ENCODE assay signal across 9 mouse cellular contexts in genomic region chr16:40739015-40739414, GRCm38 (mm10).
DNase-seq lines count a peak whose midpoint lies in the region; ATAC-seq lines count a peak whose summit lies in the region.
"Had no signal": no experiment of that assay in that cellular context is flagged by ENCODE, and none has a peak within 500 bp of the region (broad histone marks: within the 10 kb centered on the region; RNA-seq: fewer than 3 reads in every experiment).

No protein-coding gene starts in this region.

- 31% methylated on average over 6 of the region's 6 CpGs for WGBS in liver, embryonic 12.5 days (ENCODE audit: insufficient replicate concordance)
- WGBS in forebrain, embryonic 14.5 days, result 43% methylated on average over 6 of the region's 6 CpGs

- H3K9ac ChIP-seq in liver, embryonic 12.5 days, result no peak overlapping the region
- no peak overlapping the region for H3K9ac ChIP-seq in forebrain, embryonic 14.5 days (ENCODE audit: low read length)

- H3K36me3 ChIP-seq in liver, embryonic 12.5 days, result no peaks in the 10 kb centered on the region
- H3K36me3 ChIP-seq in forebrain, embryonic 14.5 days (ENCODE audit: control insufficient read depth, insufficient read depth, low read length), result no peaks in the 10 kb centered on the region

- H3K27me3 ChIP-seq in liver, embryonic 12.5 days (replicated peaks), result no peaks in the 10 kb centered on the region
- H3K27me3 ChIP-seq in forebrain, embryonic 14.5 days (replicated peaks; ENCODE audit: control insufficient read depth, insufficient read depth, low read length), result no peaks in the 10 kb centered on the region

- H3K9me3 ChIP-seq in liver, embryonic 12.5 days (replicated peaks), result no peaks in the 10 kb centered on the region
- no peaks in the 10 kb centered on the region for H3K9me3 ChIP-seq in forebrain, embryonic 14.5 days (replicated peaks; ENCODE audit: control insufficient read depth, low read length)

- H3K4me2 ChIP-seq in liver, embryonic 12.5 days, result no peak overlapping the region
- H3K4me2 ChIP-seq in forebrain, embryonic 14.5 days (ENCODE audit: low read length), result no peak overlapping the region

- no peak overlapping the region for H3K4me3 ChIP-seq in liver, embryonic 12.5 days
- H3K4me3 ChIP-seq in forebrain, embryonic 14.5 days (ENCODE audit: low read depth, low read length), result no peak overlapping the region

- H3K27ac ChIP-seq in liver, embryonic 12.5 days, result no peak overlapping the region
- H3K27ac ChIP-seq in forebrain, embryonic 14.5 days (ENCODE audit: low read depth, low read length), result no peak overlapping the region
- H3K27ac ChIP-seq: macrophage had no signal

- no peaks in the 10 kb centered on the region for H3K4me1 ChIP-seq in liver, embryonic 12.5 days
- H3K4me1 ChIP-seq in forebrain, embryonic 14.5 days (ENCODE audit: control insufficient read depth, insufficient read depth, low read length), result no peaks in the 10 kb centered on the region

- no peak for ATAC-seq in liver, embryonic 12.5 days
- peak; percentile 71 for ATAC-seq in forebrain, embryonic 14.5 days
- no peak for ATAC-seq in inflammation-experienced regulatory T-cells, adult 6 months

- DNase-seq in liver, result peak; percentile 65
- peak; percentile 1 for DNase-seq in c-Kit-negative CD71-positive TER-119-positive erythroid progenitor cells, embryonic 14.5 days (ENCODE audit: low read depth, low spot score)
- peak; percentile 81 for DNase-seq in forebrain, embryonic 14.5 days (ENCODE audit: low spot score)
- DNase-seq in kidney, postnatal 4 days, result peak; percentile 80
- DNase-seq in lung, postnatal 36 days, result peak; percentile 27
- peak; percentile 61 for DNase-seq in telencephalon, adult 2 months (ENCODE audit: low read depth, low spot score)

Comparison
In these comparisons a context has a peak if more than half of its experiments do, and no peak if none do; other contexts are left out.
1. DNase-seq: peak in every context shown above with its lines; median percentile 81 in forebrain, embryonic 14.5 days; 80 in kidney, postnatal 4 days; 65 in liver; 61 in telencephalon, adult 2 months; 27 in lung, postnatal 36 days; 1 in c-Kit-negative CD71-positive TER-119-positive erythroid progenitor cells, embryonic 14.5 days.